Mouse (Mus musculus) cerebellum, adult 11-12 months (tissue): ENCODE measurements around the gene Pcbd2.

Source experiments
- DNase-seq: peaks from one replicate; pipeline ENCODE4 v3.0.0; 2022

Gene Pcbd2

DNA sequence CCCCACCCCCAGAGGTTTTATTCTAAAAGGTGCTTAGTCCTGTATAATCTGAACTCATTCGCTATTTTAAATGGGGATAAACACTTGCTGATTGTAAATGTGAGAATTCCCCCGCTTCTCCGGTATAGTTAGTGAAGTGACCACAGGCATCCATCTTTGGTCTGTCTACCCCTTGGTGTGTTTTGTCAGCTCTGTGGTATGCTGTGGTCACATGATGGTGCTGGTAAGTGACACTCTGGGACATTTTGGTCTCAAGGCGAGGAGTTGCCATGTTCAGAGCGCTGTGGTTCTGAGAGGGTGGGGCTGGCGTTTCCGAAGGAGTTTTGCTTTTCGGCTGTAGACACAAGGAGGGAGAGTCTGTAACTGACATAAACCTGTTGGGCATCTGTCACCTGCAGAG, 10.7 kb downstream of the Pcbd2 start:
- DNase-seq: no peak

DNA sequence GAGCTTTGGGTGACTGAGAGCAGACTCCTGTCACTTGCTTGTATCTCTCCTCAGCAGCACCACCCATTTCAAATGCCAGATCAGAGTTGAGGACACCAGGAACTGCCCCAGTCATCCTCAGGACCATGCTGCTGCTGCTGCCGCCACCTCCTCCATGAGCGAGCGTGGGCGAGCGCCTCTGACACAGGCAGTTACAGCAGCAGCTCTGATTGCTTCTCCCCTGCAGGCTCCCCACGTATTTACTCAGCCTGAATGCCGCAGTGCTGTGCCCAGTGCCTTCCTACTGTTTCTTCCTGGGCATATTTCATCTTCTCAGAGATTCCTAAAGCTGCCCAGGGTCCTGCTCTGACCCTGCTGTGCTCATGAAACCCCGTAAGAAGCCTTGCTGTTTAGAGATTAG, 15.1 kb downstream of the Pcbd2 start:
- DNase-seq: no peak

DNA sequence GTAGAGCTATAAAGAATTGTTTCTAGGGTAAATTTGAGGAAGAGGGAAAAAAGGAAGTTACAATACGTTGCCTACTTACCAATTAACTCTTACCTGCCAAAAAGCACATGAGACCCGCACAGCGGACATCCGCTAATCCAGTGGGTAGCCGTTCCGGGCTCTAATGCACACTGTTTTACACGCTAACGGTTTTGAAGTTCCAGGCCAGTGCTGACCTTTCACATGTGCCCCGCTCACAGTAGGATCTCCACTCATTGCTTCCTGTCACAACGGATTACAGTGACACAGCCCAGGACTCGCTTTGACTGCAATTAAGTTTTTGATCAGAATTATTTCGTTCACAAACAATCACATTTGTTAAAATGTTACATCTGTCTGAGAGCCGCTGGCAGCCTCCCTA, 27.2 kb downstream of the Pcbd2 start:
- no peak for DNase-seq

DNA sequence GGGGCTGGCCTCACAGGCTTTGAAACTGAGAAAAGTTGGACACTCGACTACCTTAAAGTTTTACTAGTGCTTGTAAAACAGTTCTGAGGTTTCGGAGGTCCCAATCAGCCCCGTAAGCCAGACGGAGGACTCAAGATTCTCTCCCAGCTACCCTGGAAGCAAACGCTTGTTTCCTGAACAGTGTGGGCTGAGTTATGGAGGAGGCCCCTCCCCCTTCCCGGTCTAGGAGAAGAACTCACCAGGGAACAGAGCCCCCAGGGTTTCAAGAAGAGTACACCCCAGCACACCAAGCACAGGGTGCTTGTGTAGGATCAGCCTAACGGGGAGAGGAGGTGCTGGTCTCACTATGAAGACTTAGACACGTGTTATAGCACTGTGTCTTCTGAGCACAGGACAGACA, 29.6 kb downstream of the Pcbd2 start:
- DNase-seq: no peak

DNA sequence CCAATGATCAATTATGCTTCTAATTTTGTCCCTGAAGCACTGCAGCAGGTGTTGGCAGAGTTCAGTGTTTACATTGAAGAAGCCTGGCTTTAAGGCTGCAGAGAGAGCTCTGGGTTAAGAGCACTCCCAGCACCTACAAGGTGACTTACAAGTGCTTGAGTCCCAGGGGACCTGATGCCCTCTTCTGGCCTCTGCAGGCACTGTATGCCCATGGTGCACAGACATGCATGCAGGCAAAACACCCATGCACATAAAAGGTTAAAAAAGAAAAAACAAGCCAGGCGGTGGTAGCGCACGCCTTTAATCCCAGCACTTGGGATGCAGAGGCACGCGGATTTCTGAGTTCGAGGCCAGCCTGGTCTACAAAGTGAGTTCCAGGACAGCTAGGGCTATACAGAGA, 30.5 kb downstream of the Pcbd2 start:
- no peak for DNase-seq

DNA sequence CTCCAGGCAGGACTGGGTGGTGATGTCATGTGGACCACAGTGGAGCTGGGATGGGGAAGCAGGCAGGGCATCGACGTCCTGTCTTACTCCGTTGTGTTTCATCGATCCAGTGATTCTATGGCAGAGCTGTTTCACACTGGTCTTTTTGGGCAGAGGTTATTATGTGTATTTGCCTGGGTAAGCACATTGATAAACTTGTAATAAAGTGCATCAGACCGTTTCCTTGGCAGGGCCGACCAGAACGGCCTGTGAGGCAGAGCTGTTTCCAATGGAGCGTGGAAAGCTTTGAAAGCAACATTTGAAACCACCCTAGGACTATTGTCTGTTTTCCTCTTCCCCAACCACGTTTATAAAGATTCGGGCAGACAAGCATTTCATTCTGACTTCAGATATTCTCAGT, 33.4 kb downstream of the Pcbd2 start:
- no peak for DNase-seq

DNA sequence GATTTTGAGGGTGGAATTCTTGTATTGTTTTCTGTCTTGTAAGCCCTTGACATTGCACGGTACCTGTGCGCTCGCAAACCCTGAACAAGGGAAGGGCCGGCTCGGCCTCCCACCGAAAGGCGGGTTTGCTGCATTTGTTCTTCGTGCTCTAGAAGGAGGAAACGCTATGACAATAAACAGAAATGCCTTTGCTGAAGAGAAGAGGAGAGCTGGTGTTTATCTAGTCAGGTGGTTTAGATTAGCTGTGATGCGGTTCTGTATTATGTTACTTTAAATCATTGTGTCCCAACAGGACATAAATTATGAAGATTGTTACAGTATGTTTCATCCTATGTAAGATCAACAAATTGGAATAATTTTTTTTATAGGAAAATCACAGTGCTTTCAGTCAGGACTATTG, 34.3 kb downstream of the Pcbd2 start:
- DNase-seq: no peak

DNA sequence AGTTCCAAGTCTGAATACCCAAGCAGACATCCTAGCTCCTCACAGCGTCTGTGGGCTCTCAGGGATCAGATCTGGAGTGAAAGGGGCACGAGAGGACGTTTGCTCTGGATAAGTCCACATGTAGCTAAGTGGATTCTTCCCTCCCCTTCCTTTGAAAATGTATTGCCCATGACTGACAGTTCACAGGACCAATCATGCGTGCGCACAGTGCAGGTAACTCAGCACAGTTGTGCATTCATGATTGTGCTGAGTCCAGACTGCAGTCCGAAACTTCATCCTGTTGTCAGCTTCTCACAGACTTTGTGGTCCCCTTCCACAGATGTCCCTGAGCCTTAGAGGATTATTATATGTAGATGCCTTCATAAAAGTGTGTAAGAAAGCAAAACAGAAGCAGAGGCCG, 47.2 kb downstream of the Pcbd2 start:
- DNase-seq: no peak

DNA sequence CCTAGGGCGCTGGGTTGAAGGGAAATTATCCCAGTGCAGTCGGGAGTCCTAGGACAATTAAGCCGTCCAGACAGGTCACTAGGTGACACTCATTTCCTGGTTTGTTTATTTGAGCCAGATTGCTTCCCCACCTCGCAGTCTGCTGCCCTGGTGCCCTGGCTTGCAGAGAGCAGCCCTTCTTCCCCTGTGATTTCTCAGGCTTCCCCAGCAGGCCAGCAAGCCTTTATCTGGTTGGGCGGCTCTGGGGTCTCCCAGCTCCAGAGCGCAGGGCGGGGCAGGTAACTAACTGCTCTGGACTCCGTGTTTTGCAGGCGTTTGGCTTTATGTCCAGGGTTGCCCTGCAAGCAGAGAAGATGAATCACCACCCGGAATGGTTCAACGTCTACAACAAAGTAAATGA, 47.9 kb downstream of the Pcbd2 start:
- no peak for DNase-seq

DNA sequence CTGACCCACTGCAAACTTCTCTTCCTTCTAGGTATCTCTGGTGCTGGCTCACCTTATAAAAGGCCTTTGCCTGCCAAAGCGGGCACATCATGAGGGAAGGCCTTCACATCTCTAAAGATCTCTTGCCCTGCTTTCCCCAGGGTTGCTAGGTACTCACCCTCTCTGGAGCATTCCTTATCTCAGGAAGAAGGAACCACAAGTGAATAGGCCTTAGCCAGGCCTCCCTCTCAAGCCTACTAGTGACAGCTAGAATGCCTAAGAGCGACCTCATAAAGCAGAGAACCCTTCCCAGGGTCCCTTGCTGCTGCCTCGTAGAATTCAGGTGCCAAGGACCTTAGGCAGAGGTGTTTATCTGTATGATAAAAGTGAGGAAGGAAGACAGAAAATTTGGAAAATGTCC, 57.1 kb downstream of the Pcbd2 start, which contains the start of gene Catsper3:
Gene Catsper3, plus strand, starts transcription at position 301 of the 400 bp plus-strand sequence.
- no peak for DNase-seq

DNA sequence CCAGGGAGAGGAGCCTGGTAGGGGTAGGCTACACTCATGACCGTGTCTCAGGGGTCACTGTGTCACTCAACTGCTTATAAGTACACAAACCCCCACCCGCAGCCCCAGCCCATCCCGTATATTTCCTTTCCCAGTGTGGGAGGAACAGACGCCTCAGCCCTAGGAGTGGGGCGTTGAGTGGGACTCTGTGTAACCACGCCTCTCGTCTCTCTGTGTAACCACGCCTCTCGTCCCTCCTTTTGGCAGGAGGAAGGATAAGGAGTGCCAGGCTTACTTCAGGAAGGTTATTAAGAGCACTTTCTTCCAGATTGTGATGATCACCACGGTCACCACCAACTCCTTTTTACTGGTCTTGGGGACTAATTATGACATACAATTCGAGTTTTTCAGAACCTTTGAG, 59.0 kb downstream of the Pcbd2 start:
- DNase-seq: no peak

DNA sequence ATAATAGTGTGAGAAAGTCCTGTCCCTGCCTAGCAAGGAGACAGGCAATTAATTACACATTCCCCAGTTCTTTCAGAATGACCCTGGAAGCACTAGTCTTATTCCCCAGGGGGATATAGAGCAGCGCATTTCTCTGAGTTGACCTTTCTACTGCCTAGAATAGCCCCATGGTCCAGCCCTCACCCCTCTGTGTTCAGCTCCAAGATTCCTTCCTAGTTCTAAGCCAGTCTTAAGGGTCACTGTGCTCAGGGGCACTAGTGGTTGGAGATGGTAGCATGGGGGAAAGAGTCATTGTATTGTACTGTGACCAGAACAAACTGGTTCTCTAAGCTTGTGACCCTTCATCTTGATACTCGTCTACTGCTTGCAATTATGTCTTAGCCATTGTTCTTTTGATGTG, 74.1 kb downstream of the Pcbd2 start:
- no peak for DNase-seq

DNA sequence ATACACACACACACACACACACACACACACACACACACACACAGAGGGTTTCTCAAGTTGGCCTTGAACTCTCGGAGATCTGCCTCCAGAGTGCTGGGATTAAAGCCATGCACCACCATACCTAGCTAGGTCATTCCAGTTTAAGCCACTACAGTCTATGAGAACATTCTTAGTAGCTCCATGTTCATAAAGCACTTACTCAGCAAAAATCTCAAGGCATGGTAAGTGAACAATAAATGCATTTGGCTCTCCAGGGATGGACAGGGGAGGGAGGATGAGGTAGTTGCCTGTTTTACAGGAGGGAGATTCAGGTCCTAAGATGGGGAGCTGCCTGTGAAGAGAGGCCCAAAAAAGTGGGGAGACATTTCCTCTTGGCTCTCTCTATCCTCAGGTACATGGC, 76.8 kb downstream of the Pcbd2 start:
- DNase-seq: no peak

DNA sequence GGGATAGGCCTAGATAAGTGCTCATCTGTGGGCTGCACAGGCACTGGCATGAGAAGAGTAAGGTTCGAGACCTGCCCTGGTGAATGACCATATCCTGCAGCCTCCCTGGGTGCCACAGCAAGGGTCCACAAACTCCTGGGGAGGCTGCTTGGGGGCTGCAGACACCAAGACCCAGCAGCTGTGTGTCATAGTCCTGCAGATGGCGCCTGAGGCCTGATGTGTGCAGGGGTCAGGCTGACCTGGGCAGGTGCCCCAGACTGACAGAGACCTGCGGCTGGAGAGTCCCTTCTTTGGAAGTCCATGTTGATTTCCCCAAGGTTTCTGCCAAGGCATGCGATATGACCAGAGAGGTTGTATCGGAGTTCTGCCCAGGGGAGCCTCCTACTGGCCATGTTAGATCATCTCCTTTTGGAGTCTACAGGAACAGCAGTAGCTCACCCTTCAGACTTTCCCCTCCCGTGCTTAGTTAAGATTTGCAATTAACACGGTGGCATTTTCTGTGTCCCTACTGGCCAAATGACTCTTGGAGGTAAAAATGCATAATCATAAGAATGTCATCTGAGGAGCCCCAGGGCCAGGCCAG, 82.0 kb downstream of the Pcbd2 start:
- no peak for DNase-seq

DNA sequence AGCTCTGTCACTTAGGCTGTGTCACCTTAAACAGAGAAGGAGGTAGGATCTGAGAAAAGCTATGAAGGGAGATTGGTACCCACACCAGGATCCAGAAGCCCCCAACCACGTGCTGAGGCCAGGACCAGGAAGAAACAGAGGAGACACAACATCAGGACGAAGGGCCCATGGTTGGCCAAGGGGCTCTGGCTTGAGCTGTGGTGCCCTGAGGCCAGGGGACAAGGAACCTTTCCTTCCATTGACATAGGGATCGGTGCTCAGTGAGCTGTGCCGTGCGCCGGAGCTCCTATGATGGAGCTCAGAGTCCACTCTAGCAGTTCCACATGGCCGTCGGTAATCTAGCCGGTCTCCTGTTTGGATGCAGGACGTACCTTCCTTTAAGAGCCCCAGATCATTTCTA, 82.5 kb downstream of the Pcbd2 start:
- DNase-seq: no peak

DNA sequence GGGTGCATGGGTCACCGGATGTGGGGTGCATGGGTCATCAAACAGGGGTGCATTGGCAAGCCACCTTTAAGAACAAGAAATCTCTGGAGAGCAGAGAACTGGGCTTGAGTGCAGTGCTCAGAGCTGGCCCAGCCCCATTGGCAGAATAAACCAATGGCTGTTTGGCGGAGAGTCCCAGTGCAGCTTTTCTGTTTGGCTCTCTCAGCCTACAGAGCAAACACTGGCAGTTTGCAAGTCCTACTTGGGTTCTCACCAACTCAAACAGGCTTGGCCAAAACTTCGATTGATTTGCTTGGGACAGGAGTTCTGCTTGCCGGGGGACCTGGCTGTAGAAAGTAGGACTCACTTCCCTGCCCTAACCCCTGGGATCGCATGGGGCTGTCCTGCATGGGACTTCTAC, 83.8 kb downstream of the Pcbd2 start:
- no peak for DNase-seq

DNA sequence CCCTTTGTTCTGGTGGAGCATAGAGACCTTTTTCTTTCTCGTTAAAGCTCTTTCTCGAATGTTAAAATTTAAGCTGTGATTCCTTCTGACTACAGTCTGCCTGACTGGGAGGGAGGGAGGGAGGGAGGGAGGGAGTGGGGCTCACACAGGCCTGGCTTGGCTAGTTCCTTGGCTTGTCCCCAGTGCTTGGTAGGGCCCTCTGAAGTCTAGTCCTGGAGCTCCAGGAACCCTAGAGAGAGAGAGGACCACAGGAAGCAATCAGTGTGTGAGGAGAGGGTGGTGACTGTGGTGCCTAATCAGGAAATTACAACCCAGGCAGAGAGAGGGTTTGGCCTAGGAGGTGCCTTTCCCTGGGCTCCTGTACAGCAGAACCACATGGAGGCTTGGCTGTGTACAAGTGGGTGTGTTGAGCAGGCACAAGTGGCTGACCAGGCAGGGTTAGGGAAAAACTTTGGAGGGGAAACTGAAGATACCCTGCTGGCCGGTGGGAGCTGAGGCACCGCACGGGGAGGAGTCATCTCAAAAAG, 86.4 kb downstream of the Pcbd2 start:
- no peak for DNase-seq

DNA sequence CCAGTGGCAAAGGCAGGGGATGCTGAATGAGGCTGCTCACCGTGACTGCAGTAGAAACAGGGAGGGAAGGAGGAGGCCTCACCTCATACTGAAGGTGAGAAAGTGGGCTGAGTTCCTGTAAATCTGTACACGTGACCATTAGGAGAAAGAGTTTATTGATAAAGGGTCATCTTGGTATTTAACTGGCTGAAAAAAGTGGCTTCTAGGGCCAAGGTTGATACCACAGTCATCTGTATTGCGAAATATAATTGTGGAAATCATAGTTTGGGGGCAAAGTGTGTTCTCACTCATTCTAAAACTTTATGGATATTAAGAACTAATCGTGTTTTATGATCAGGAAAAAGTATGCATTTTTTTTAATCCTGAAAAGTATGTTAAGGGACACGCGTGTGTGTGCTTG, 87.7 kb downstream of the Pcbd2 start:
- no peak for DNase-seq

DNA sequence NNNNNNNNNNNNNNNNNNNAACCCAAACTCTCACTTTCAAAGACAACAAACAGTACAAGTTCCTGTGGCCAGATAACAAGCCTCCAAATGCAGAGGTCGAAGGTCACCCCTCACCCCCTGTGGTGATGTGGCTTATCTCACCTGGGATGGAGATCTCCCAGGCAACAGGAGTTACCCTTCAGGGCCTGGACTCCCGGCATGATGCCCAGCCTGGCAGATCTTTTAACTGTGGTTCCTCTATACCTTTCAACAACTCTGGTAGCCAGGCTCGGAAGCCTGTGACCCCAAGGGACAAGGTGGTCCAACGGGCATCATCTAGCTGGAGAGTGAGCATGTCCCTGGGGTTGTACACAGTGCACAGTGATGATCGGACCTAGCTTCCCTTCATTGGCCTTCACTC, 95.3 kb downstream of the Pcbd2 start:
- no peak for DNase-seq

DNA sequence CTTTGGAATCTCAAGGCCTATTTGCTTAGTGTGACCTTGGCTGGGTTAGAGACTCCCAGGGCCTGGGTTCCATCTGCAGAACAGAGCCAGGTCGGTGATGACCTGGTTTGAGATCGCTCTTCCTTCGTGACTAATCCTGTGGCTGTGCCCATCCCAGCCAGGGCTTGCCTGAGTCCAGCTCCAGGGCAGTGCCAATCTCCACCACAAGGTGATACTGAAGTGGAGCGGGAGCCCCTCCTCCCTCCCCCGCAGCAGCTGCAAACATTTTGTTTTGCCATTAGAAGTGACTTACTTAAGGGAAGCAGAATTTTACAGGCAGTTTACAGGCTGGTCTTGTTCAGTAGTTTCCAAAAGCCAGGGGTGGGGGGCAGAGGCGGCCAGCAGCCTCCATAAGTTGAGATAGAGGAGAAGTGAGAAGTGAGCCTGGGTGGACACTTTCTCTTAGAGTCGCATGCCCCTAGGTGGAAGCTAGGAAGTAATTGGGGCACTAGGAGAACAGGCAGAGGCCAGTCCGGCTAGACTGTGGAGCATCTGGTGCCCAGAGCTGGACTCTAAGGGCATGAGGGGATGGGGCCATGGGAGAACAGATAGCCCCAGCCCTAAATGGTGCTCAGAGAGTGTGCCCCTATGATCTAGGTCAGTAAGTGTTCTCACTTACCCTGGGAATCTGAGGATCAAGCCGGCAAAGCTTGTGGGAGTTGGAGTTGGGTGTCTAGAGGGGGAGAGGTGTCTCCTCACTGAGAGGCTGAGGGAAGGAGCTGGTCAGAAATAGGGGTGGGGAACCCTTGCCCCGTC, 97.2 kb downstream of the Pcbd2 start:
- DNase-seq: no peak

DNA sequence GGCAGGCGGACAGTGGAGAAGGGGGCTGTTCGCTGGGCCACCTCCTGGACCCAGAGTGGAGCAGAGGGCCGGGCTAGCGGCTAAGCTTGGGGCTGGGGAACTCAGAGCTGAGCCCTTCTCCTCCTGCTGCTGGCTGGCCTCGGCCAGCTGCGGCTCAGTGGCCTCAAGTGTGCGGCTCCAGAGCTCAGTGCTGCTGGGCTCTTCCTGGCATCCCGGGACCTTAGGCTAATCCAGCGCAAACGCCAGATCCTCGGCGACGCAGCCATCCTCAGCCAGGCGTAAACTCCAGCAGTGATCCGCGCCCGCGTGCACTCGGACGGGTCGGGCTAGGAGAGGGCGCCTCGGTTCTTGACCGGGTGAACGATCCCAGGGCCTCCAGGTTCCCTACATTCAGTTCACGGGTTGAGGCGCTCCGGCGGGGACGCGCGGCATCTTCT, 98.1 kb downstream of the Pcbd2 start:
- no peak for DNase-seq

DNA sequence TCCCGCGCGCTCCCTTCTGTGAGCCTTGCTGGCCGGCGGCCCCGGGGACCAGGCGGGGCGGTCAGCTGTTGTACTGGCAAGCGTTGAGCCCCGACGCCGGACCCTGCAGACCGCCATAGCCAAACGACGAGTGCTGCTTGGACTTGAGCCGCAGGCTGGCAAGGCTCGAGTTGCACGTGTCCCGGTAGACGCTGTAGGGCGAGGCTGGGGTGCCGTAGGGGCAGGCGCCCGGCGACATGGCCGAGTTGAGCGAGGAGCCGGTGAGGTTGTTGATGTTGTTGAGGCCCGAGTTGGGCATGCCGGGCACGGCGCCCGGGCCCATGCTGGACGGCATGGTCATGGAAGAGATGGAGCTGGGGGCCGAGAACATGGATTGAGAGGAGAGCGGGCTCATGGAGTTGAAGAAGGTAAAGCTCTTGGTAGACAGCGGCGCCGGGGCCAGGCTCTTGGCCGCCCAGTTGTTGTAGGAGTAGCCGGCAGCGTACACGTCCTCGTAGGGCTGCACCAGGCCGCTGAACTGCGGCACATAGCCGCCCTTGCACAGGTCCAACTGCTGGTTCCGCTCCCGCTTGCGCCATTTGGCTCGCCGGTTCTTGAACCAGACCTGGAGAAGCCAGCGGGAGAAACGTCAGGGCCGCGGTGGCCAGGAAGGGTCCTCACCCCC, 99.0 kb downstream of the Pcbd2 start:
- DNase-seq: no peak
